Mouse (Mus musculus): ENCODE results near the gene Phtf2.

DNA sequence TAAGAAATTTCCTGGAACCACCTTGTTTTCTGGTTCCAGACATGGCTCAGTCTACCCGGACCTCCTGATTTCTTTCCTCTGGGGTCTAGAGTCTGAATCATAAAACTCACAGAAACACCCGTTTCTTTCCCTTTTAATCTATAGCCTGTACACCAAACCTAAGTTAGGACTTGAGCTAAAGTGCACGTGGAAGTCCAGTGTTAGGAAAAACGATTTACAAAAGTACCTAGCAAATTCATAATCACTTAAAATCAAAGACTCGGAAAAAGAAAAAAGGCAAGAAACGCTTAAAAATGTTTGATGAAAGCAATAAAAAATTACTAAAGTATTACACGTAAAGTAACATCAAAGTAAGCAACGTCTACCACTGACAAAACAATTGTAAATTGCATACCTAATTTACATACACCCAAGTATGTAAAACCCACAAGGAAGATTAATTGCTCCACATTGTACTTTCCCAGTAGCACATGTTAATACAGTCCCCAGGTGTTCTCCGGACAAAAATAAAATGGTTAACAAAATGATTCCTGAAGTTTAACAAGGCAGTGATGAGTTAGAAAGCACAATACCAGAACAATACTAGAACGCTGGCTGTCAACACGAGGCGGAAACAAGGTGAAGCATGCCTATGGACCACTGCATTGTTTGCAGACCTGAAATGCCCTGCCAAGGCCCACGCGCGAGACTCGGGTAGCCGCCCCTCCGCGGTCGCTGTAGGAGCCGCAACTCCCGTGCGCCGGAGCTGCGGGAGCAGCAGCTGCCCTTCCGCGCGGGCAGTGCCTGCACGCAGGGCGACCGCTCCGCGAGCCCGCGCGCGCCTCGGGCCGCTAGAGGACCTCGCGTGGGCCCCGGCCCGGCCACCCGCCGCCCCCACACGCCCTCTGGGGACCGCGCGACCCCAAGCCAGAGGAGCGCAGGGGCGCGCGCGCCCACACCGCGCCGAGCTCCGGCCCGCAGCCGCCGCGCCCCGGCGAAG is 838 bp downstream of the Phtf2 start:
- no peak for TF ChIP-seq CTCF (IDR thresholded peaks at IDR 0.05; ENCODE audit: low read depth)
- no peak for TF ChIP-seq EP300 (IDR thresholded peaks at IDR 0.05; ENCODE audit: low read depth)

Data from heart, postnatal 0 days (tissue).